Mouse (Mus musculus) layer of hippocampus, adult 18-20 months (tissue): ENCODE results near the gene Sgsm1. TPM values are rescaled to one million over a fixed set of nuclear protein-coding genes. Genes with fewer than 3 reads are reported as not detected.

Source experiments
- DNase-seq, 2 experiments: peaks; one replicate each; pipeline ENCODE4 v3.0.0; 2022; ENCODE audit warnings: low spot score in 2 of 2
- total RNA-seq, 2 experiments: library from RNA; stranded (reverse); gene quantifications; 2 replicates each; pipeline ENCODE4 v1.2.3; 2021

Gene Sgsm1
- total RNA-seq, 2 experiments from 2014 or later: 75.8 to 90.7 TPM

- no peak for DNase-seq
These were observed 91.1 kb downstream of the Sgsm1 start for GRCm38 (mm10) chr5:113219450-113219849.

GRCm38 (mm10) chr5:113218617-113219235 lies 91.9 kb downstream of the Sgsm1 start:
- DNase-seq: no peak

GRCm38 (mm10) chr5:113217076-113217475 lies 93.5 kb downstream of the Sgsm1 start:
- DNase-seq: no peak

- DNase-seq: no peak
These were observed 94.1 kb downstream of the Sgsm1 start for GRCm38 (mm10) chr5:113216328-113216960.

- no peak for DNase-seq
These were observed 95.0 kb downstream of the Sgsm1 start for GRCm38 (mm10) chr5:113215610-113216011.

- DNase-seq: no peak
These were observed 96.1 kb downstream of the Sgsm1 start for GRCm38 (mm10) chr5:113214455-113214854.

- DNase-seq: no peak
These were observed 96.5 kb downstream of the Sgsm1 start for GRCm38 (mm10) chr5:113214041-113214440.

- no peak for DNase-seq
These were observed 98.3 kb downstream of the Sgsm1 start for GRCm38 (mm10) chr5:113212156-113212835.

- no peak for DNase-seq
These were observed 100.3 kb downstream of the Sgsm1 start for GRCm38 (mm10) chr5:113210314-113210713.

- DNase-seq: no peak
These were observed 100.7 kb downstream of the Sgsm1 start for GRCm38 (mm10) chr5:113209898-113210297.

- no peak for DNase-seq
These were observed 101.2 kb downstream of the Sgsm1 start for GRCm38 (mm10) chr5:113209401-113209750.

GRCm38 (mm10) chr5:113208622-113209400 lies 101.8 kb downstream of the Sgsm1 start:
- DNase-seq: peak in 1 of 2 experiments; percentile 63

GRCm38 (mm10) chr5:113208048-113208447 lies 102.5 kb downstream of the Sgsm1 start:
- no peak for DNase-seq

GRCm38 (mm10) chr5:113206670-113207352 lies 103.8 kb downstream of the Sgsm1 start:
- no peak for DNase-seq

GRCm38 (mm10) chr5:113204193-113204592 lies 106.4 kb downstream of the Sgsm1 start:
- DNase-seq: no peak

GRCm38 (mm10) chr5:113199772-113200134 lies 110.8 kb downstream of the Sgsm1 start:
- no peak for DNase-seq

GRCm38 (mm10) chr5:113199126-113199771 lies 111.3 kb downstream of the Sgsm1 start:
- DNase-seq: no peak

- DNase-seq: no peak
These were observed 113.4 kb downstream of the Sgsm1 start for GRCm38 (mm10) chr5:113196916-113197794.

GRCm38 (mm10) chr5:113195907-113196306 lies 114.7 kb downstream of the Sgsm1 start:
- peak; percentile 32 to 68 for DNase-seq

GRCm38 (mm10) chr5:113195451-113195850 lies 115.1 kb downstream of the Sgsm1 start:
- peak; percentile 35 to 68 for DNase-seq
